ENCODE assay signal across 19 mouse cellular contexts in genomic region chr11:29864269-29864668, GRCm38 (mm10). TPM values are rescaled to one million over a fixed set of nuclear protein-coding genes. Genes with fewer than 3 reads are reported as not detected.
DNase-seq lines count a peak whose midpoint lies in the region; ATAC-seq and TF ChIP-seq lines count a peak whose summit lies in the region.
"Had no signal": no experiment of that assay in that cellular context is flagged by ENCODE, and none has a peak within 500 bp of the region (broad histone marks: within the 10 kb centered on the region; RNA-seq: fewer than 3 reads in every experiment).

No protein-coding gene starts in this region.

- no peak for TF ChIP-seq CTCF in CH12.LX (conservative IDR thresholded peaks at IDR 0.05 in 1 of 2, IDR thresholded peaks at IDR 0.05 in 1 of 2; ENCODE audit: low read depth in 2 of 2, low read length in 2 of 2)
- TF ChIP-seq CTCF in bone marrow macrophage, adult 2 months (IDR thresholded peaks at IDR 0.05; ENCODE audit: low read depth, low read length), result no peak

- in situ Hi-C loops in CH12.LX (cut with MboI; ENCODE audit: low pct_ligation_motif_present, low pct_unique_long_range_greater_than_20kb, low sequenced_read_pairs), result no loop called here

- no peaks in the 10 kb centered on the region for H3K27me3 ChIP-seq in CH12.LX (replicated peaks)
- no peaks in the 10 kb centered on the region for H3K27me3 ChIP-seq in liver, embryonic 11.5 days (replicated peaks; ENCODE audit: control insufficient read depth, insufficient read depth, low read length)
- H3K27me3 ChIP-seq in heart, embryonic 12.5 days (replicated peaks), result no peaks in the 10 kb centered on the region
- H3K27me3 ChIP-seq: heart, embryonic 13.5 days; hindbrain, embryonic 15.5 days had no signal

- no peaks in the 10 kb centered on the region for H3K36me3 ChIP-seq in CH12.LX (replicated peaks in 1 of 2; ENCODE audit: control insufficient read depth in 1 of 2, insufficient read depth in 1 of 2, low read length in 1 of 2)
- H3K36me3 ChIP-seq in liver, embryonic 11.5 days (ENCODE audit: control insufficient read depth, insufficient read depth, low read length), result no peaks in the 10 kb centered on the region
- H3K36me3 ChIP-seq in heart, embryonic 12.5 days, result no peaks in the 10 kb centered on the region
- H3K36me3 ChIP-seq: embryonic facial prominence, embryonic 10.5 days; heart, embryonic 13.5 days; hindbrain, embryonic 15.5 days had no signal

- no peak for TF ChIP-seq RAD21 in CH12.LX (IDR thresholded peaks at IDR 0.05; ENCODE audit: low read depth, low read length)

- H3K79me2 ChIP-seq in CH12.LX (replicated peaks; ENCODE audit: control insufficient read depth, extremely low read depth, insufficient read depth, poor library complexity, severe bottlenecking), result no peaks in the 10 kb centered on the region

- peak; percentile 93 for ATAC-seq in megakaryocyte, adult 5-6 weeks (ENCODE audit: poor library complexity, severe bottlenecking)
- ATAC-seq in liver, embryonic 11.5 days (replicated peaks; ENCODE audit: low FRiP score), result no peak
- no peak for ATAC-seq in heart, embryonic 12.5 days (ENCODE audit: insufficient number of reproducible peaks, low FRiP score)
- ATAC-seq: forebrain, embryonic 14.5 days; intestine, embryonic 16.5 days had no signal

- TF ChIP-seq POLR2A in CH12.LX (IDR thresholded peaks at IDR 0.05; ENCODE audit: low read depth, low read length), result no peak
- no peak for TF ChIP-seq POLR2A in bone marrow macrophage, adult 2 months (IDR thresholded peaks at IDR 0.05; ENCODE audit: borderline replicate concordance, low read depth, low read length)

- H3K4me3 ChIP-seq in CH12.LX (replicated peaks in 1 of 3; ENCODE audit: low read depth in 2 of 3, low read length in 2 of 3, poor library complexity in 1 of 3), result no peak overlapping the region
- no peak overlapping the region for H3K4me3 ChIP-seq in bone marrow macrophage, adult 2 months (ENCODE audit: insufficient read depth, low read length)
- H3K4me3 ChIP-seq in liver, embryonic 11.5 days (ENCODE audit: low read depth, low read length), result no peak overlapping the region
- no peak overlapping the region for H3K4me3 ChIP-seq in heart, embryonic 12.5 days
- H3K4me3 ChIP-seq: embryonic facial prominence, embryonic 10.5 days; heart, embryonic 13.5 days; hindbrain, embryonic 15.5 days had no signal

- H3K4me1 ChIP-seq in CH12.LX (ENCODE audit: control insufficient read depth in 1 of 2, insufficient read depth in 2 of 2), result peaks cover 0 to 10% of the 10 kb centered on the region in 2 experiments; a peak in 2 of 4 replicates
- peaks cover 20% of the 10 kb centered on the region for H3K4me1 ChIP-seq in bone marrow macrophage, adult 2 months (ENCODE audit: control insufficient read depth, insufficient read depth, low read length)
- H3K4me1 ChIP-seq in liver, embryonic 11.5 days (replicated peaks; ENCODE audit: control insufficient read depth, insufficient read depth, low read length), result no peaks in the 10 kb centered on the region
- H3K4me1 ChIP-seq in heart, embryonic 12.5 days (replicated peaks), result no peaks in the 10 kb centered on the region
- H3K4me1 ChIP-seq: embryonic facial prominence, embryonic 10.5 days; heart, embryonic 13.5 days; hindbrain, embryonic 15.5 days had no signal

- no peak overlapping the region for H3K27ac ChIP-seq in CH12.LX (ENCODE audit: insufficient read depth, low read depth)
- H3K27ac ChIP-seq in bone marrow macrophage, adult 2 months (ENCODE audit: insufficient read depth, low read depth, low read length), result peak overlapping the region; percentile 42; the same call in 1 of the 2 replicates
- no peak overlapping the region for H3K27ac ChIP-seq in liver, embryonic 11.5 days (ENCODE audit: low read depth, low read length)
- H3K27ac ChIP-seq in heart, embryonic 12.5 days (ENCODE audit: poor library complexity, severe bottlenecking), result no peak overlapping the region
- H3K27ac ChIP-seq: embryonic facial prominence, embryonic 10.5 days; heart, embryonic 13.5 days; hindbrain, embryonic 15.5 days had no signal

- no peaks in the 10 kb centered on the region for H3K9me3 ChIP-seq in CH12.LX (replicated peaks; ENCODE audit: low read length)
- H3K9me3 ChIP-seq in liver, embryonic 11.5 days (ENCODE audit: control insufficient read depth, low read length), result no peaks in the 10 kb centered on the region
- H3K9me3 ChIP-seq in heart, embryonic 12.5 days (replicated peaks), result no peaks in the 10 kb centered on the region
- H3K9me3 ChIP-seq: embryonic facial prominence, embryonic 10.5 days; heart, embryonic 13.5 days; hindbrain, embryonic 15.5 days had no signal

- H3K9ac ChIP-seq in CH12.LX (ENCODE audit: insufficient read depth, low read depth), result no peak overlapping the region
- no peak overlapping the region for H3K9ac ChIP-seq in liver, embryonic 11.5 days (ENCODE audit: low read depth, low read length)
- H3K9ac ChIP-seq in heart, embryonic 12.5 days, result no peak overlapping the region
- H3K9ac ChIP-seq: heart, embryonic 13.5 days; hindbrain, embryonic 15.5 days had no signal

- H3K4me2 ChIP-seq in CH12.LX (ENCODE audit: insufficient read depth, low read depth, poor library complexity, severe bottlenecking), result no peak overlapping the region
- no peak overlapping the region for H3K4me2 ChIP-seq in liver, embryonic 11.5 days
- no peak overlapping the region for H3K4me2 ChIP-seq in heart, embryonic 12.5 days
- H3K4me2 ChIP-seq: heart, embryonic 13.5 days; hindbrain, embryonic 15.5 days had no signal

- dilution Hi-C loops in CH12.LX (cut with MboI; ENCODE audit: extremely low pct_ligation_motif_present, extremely low pct_unique_long_range_greater_than_20kb, low sequenced_read_pairs), result no loop called here

- no peak; the same call in 1 of the 2 replicates for TF ChIP-seq EP300 in CH12.LX (IDR thresholded peaks at IDR 0.05; ENCODE audit: low read length)

- DNase-seq in CH12.LX (ENCODE audit: extremely low read depth), result peak; percentile 23
- no peak for DNase-seq in urinary bladder, postnatal 14 days (ENCODE audit: low spot score)
- no peak for DNase-seq in liver, embryonic 11.5 days (ENCODE audit: low spot score)
- no peak for DNase-seq in thymus, postnatal 25 days
- DNase-seq: adrenal gland, adult 8-10 months; cerebellum, adult 11-12 months; cerebellum, adult 9-11 months; cerebellum, postnatal 36 days; gastrocnemius, postnatal 14 days; heart, postnatal 36 days had no signal

TF ChIP-seq in CH12.LX, 34 proteins besides CTCF, POLR2A, EP300 and RAD21:
- TF ChIP-seq MAZ (IDR thresholded peaks at IDR 0.05; ENCODE audit: low read depth, low read length) (no peak), ELF1 (IDR thresholded peaks at IDR 0.05; ENCODE audit: low read depth, low read length) (peak; percentile 32; the same call in 1 of the 2 replicates)

RNA-seq across cellular contexts. Expression of gene 4931440F15Rik, which starts 38.8 kb away (rescaled TPM):
- total RNA-seq in CH12.LX (2012; rRNA removed) (0.04 TPM in 1 of 2 replicates, not detected in the other), CH12.LX (2014; rRNA removed) (not detected in 2 replicates)
- 0.08 TPM in 1 of 2 replicates, not detected in the other for polyA plus RNA-seq in CH12.LX (2012; ENCODE audit: insufficient read length, low read depth)
- 0.70 TPM in 1 of 2 replicates, not detected in the other for polyA plus RNA-seq in bone marrow macrophage, adult 2 months (2012; ENCODE audit: insufficient read depth, insufficient read length, missing spikeins)
- total RNA-seq in megakaryocyte, adult 5-6 weeks (2015), result 0.09 TPM in 1 of 2 replicates, not detected in the other
- total RNA-seq in megakaryocyte, adult 5-6 weeks (2017), result 0.28 and 0.29 TPM in 2 replicates
- 0.70 and 0.95 TPM in 2 replicates for polyA plus RNA-seq in liver, embryonic 11.5 days (2014; fragmentation: Nextera tagmentation; extraction: Ambion mirVana)
- polyA plus RNA-seq in heart, embryonic 12.5 days (2016; fragmentation: Nextera tagmentation; extraction: Ambion mirVana), result 0.19 and 0.39 TPM in 2 replicates
- polyA plus RNA-seq: C2C12 had no signal
